Mouse (Mus musculus) limb, embryonic 14.5 days (tissue): ENCODE measurements around the gene Cpped1. TPM values are rescaled to one million over a fixed set of nuclear protein-coding genes. Genes with fewer than 3 reads are reported as not detected.

Experiments used
- ATAC-seq: fragments of 200-750 bp; cut with Nextera tagmentation; 2 replicates; pipeline ENCODE4 v1.8.0; 2017; ENCODE audit warnings: low read depth, moderate number of reproducible peaks, moderate TSS enrichment; ENCODE audit not compliant: low FRiP score
- DNase-seq: peaks from one replicate; pipeline ENCODE4 v3.0.0-alpha.2; 2015; ENCODE audit warnings: low spot score
- H3K27ac ChIP-seq: fragments of 300-500 bp; sonication (generic); replicated peaks from 2 replicates; pipeline ENCODE4 v1.5.1; 2014; ENCODE audit warnings: low read depth, mild to moderate bottlenecking, low read length, moderate library complexity, mixed read lengths
- H3K27me3 ChIP-seq: fragments of 300-500 bp; sonication (generic); 2 replicates; pipeline ENCODE4 v1.6.1; 2014; ENCODE audit warnings: low read length, mixed read lengths; ENCODE audit not compliant: control insufficient read depth, insufficient read depth
- H3K36me3 ChIP-seq: fragments of 300-500 bp; sonication (generic); 2 replicates; pipeline ENCODE4 v1.6.1; 2014; ENCODE audit warnings: mild to moderate bottlenecking, low read length, moderate library complexity, mixed read lengths; ENCODE audit not compliant: control insufficient read depth, insufficient read depth
- H3K4me1 ChIP-seq: fragments of 300-500 bp; sonication (generic); 2 replicates; pipeline ENCODE4 v1.6.1; 2014; ENCODE audit warnings: antibody characterized with exemption, low read length, mixed read lengths; ENCODE audit not compliant: control insufficient read depth, insufficient read depth
- H3K4me2 ChIP-seq: fragments of 300-500 bp; sonication (generic); replicated peaks from 2 replicates; pipeline ENCODE4 v1.6.1; 2014; ENCODE audit warnings: low read depth, mild to moderate bottlenecking, low read length, moderate library complexity; ENCODE audit not compliant: severe bottlenecking
- H3K4me3 ChIP-seq: fragments of 300-500 bp; sonication (generic); replicated peaks from 2 replicates; pipeline ENCODE4 v1.5.1; 2014; ENCODE audit warnings: low read length
- H3K9ac ChIP-seq: fragments of 300-500 bp; sonication (generic); 2 replicates; pipeline ENCODE4 v1.6.1; 2014; ENCODE audit warnings: mild to moderate bottlenecking, low read depth, low read length, moderate library complexity; ENCODE audit not compliant: severe bottlenecking
- H3K9me3 ChIP-seq: fragments of 300-500 bp; sonication (generic); 2 replicates; pipeline ENCODE4 v1.6.1; 2016; ENCODE audit warnings: low read length; ENCODE audit not compliant: control insufficient read depth
- POLR2A ChIP-seq: fragments of 200-500 bp; IDR thresholded peaks from 2 replicates; pipeline ENCODE4 v1.8.0; 2012; ENCODE audit warnings: inconsistent platforms, mild to moderate bottlenecking, moderate library complexity, borderline replicate concordance; ENCODE audit not compliant: insufficient read depth, insufficient read length; ENCODE audit errors: extremely low read depth
- WGBS: fragments of 180-500 bp; shearing (Covaris S2); extraction: QIAGEN DNeasy Blood & Tissue Kit; methylation state at CpG from one replicate; pipeline ENCODE4 v1.1.7; 2014; 5-methylcytosine and 5-hydroxymethylcytosine counted together
- polyA plus RNA-seq, 2 experiments: library from polyadenylated mRNA; depleted of rRNA in 1 of 2; stranded (reverse) in 1 of 2; unstranded in 1 of 2; fragments of >200 nt; fragmentation: Nextera tagmentation in 1 of 2; extraction: Ambion mirVana in 1 of 2; gene quantifications; 2 replicates each; pipeline versions ENCODE4 v1.2.1 to v1.2.3; 2012 to 2014

Gene Cpped1
- polyA plus RNA-seq, 2 experiments, result 15.0 to 25.4 TPM

GRCm38 (mm10) chr16:11894877-11895276 is 14.4 kb downstream of the Cpped1 start:
- ATAC-seq (no peak), DNase-seq (no peak)
- H3K36me3 ChIP-seq, result no peaks in the 10 kb centered on the region
- H3K9ac ChIP-seq, result no peak overlapping the region
- 76% methylated on average over 3 of the region's 3 CpGs for WGBS
- no peak overlapping the region for H3K4me2 ChIP-seq
- no peaks in the 10 kb centered on the region for H3K27me3 ChIP-seq
- H3K4me1 ChIP-seq, result 0 out of 2 replicates have a peak, but pooled peaks cover 2% of the 10 kb centered on the region
- no peak for TF ChIP-seq POLR2A
- H3K4me3 ChIP-seq, result no peak overlapping the region
- no peaks in the 10 kb centered on the region for H3K9me3 ChIP-seq
- H3K27ac ChIP-seq, result no peak overlapping the region

- Histone ChIP-seq H3K9me3 (no peaks in the 10 kb centered on the region), H3K27ac (no peak overlapping the region), H3K4me1 (0 out of 2 replicates have a peak, but pooled peaks cover 2% of the 10 kb centered on the region), H3K36me3 (peaks cover 12% of the 10 kb centered on the region; the same call in 1 of the 2 replicates), H3K9ac (no peak overlapping the region), H3K4me3 (no peak overlapping the region), H3K27me3 (no peaks in the 10 kb centered on the region), H3K4me2 (no peak overlapping the region)
- TF ChIP-seq POLR2A, result no peak
- ATAC-seq (no peak), DNase-seq (no peak)
- WGBS, result 57% methylated on average over 3 of the region's 3 CpGs
Observed at GRCm38 (mm10) chr16:11890186-11890585, 19.1 kb downstream of the Cpped1 start.

DNA sequence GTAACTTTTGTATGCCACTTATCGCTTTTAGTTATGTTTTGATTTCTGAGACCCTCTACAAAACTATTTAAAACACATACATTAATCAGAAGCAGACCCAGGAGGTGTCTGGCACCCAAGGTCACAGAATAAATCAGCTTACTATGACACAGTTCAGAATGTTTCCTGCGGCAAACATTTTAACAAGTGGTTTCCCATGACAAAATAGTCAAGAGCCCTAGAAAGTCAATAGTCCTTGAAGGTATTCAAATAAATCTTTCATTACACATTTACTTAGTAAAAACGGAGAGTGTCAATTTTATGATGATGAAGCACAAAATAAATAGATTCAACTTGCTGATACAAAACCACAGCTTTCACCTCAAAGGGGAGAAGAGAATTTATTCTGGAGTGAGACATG is 19.5 kb downstream of the Cpped1 start:
- WGBS, result 38% methylated on average over 3 of the region's 3 CpGs
- Histone ChIP-seq H3K4me1 (0 out of 2 replicates have a peak, but pooled peaks cover 2% of the 10 kb centered on the region), H3K4me2 (no peak overlapping the region), H3K4me3 (no peak overlapping the region), H3K9ac (no peak overlapping the region), H3K36me3 (peaks cover 13% of the 10 kb centered on the region; the same call in 1 of the 2 replicates), H3K9me3 (no peaks in the 10 kb centered on the region), H3K27ac (no peak overlapping the region), H3K27me3 (no peaks in the 10 kb centered on the region)
- DNase-seq (no peak), ATAC-seq (no peak)
- no peak for TF ChIP-seq POLR2A

GRCm38 (mm10) chr16:11881795-11882194 is 27.4 kb downstream of the Cpped1 start:
- Histone ChIP-seq H3K36me3 (peaks cover 14% of the 10 kb centered on the region; the same call in 1 of the 2 replicates), H3K4me3 (no peak overlapping the region), H3K9me3 (no peaks in the 10 kb centered on the region), H3K4me1 (0 out of 2 replicates have a peak, but pooled peaks cover 3% of the 10 kb centered on the region), H3K27ac (no peak overlapping the region), H3K4me2 (no peak overlapping the region), H3K27me3 (no peaks in the 10 kb centered on the region), H3K9ac (no peak overlapping the region)
- 41% methylated on average over 6 of the region's 6 CpGs for WGBS
- no peak for TF ChIP-seq POLR2A
- DNase-seq, result peak; percentile 52
- no peak for ATAC-seq

- Histone ChIP-seq H3K9me3 (no peaks in the 10 kb centered on the region), H3K27me3 (no peaks in the 10 kb centered on the region), H3K36me3 (peaks cover 8% of the 10 kb centered on the region; the same call in 1 of the 2 replicates), H3K4me1 (0 out of 2 replicates have a peak, but pooled peaks cover 3% of the 10 kb centered on the region), H3K27ac (no peak overlapping the region), H3K4me2 (no peak overlapping the region), H3K9ac (no peak overlapping the region), H3K4me3 (no peak overlapping the region)
- 91% methylated on average over 6 of the region's 6 CpGs for WGBS
- no peak for ATAC-seq
- no peak for DNase-seq
- TF ChIP-seq POLR2A, result no peak
Observed at GRCm38 (mm10) chr16:11880461-11880860, 28.8 kb downstream of the Cpped1 start.
